15 mouse cellular contexts compared by ENCODE assay signal in the genomic region with DNA sequence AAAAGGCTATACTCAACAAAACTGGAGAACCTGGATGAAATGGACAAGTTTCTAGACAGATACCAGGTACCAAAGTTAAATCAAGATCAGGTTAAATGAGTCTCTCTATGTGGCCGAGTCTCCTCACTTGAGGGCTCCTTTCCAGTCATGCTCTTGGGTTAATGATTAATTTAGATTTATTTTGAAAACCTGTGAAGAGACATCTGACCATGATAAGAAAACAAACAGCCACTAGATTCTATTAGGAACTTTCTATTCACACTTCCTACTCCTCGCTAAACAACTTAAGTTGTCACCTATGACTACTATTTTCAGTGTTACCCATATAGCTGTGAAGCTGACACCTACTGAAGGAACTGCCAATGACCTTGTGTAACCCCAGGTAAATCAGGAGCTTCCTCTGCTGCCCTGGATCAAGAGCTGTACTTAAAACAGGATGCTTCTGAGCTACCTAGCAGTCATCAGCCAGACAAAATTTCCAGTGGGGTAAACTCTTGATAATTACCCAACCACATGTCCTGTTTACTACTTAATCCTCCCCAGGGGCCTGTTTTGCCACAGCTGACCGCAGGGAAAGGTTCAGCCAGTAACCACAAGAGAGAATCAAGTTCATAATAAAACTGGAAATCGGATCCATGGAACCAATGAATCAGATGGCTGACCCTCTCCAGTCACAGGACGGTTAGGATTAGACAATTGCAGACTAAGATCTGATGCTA. TPM values are rescaled to one million over a fixed set of nuclear protein-coding genes. Genes with fewer than 3 reads are reported as not detected.
DNase-seq lines count a peak whose midpoint lies in the region; TF ChIP-seq lines count a peak whose summit lies in the region.
"Had no signal": no experiment of that assay in that cellular context is flagged by ENCODE, and none has a peak within 500 bp of the region (broad histone marks: within the 10 kb centered on the region; RNA-seq: fewer than 3 reads in every experiment).

No protein-coding gene starts in this region.

- intact Hi-C loops in left cerebral cortex, postnatal 10 days (cut with DNase I): no loop called here

- peak; percentile 69 for DNase-seq in gastrocnemius, adult 18-20 months (ENCODE audit: low spot score)
- DNase-seq in gastrocnemius, postnatal 10 days: no peak
- DNase-seq in kidney, adult 9 months: peak; percentile 56
- no peak for DNase-seq in kidney, adult 11 months
- DNase-seq in skeletal muscle tissue, adult 2 months (ENCODE audit: low read depth, low spot score): peak; percentile 84
- no peak for DNase-seq in left cerebral cortex, postnatal 10 days (ENCODE audit: extremely low spot score in 1 of 2, low spot score in 2 of 2)
- DNase-seq: B cell, adult 2 months; cerebellum, adult 8-10 months; heart, postnatal 14 days; thymus, postnatal 36 days had no signal

- no peak overlapping the region for H3ac ChIP-seq in C2C12 (ENCODE audit: control insufficient read depth, insufficient read length, low read depth)

- H3K4me3 ChIP-seq in C2C12 (ENCODE audit: insufficient read depth, poor library complexity, severe bottlenecking): no peak overlapping the region
- H3K4me3 ChIP-seq: forebrain, embryonic 12.5 days; hindbrain, embryonic 12.5 days; limb, embryonic 13.5 days; midbrain, embryonic 13.5 days had no signal

- TF ChIP-seq CTCF in C2C12 (IDR thresholded peaks at IDR 0.05; ENCODE audit: control insufficient read depth, insufficient read depth, insufficient read length): no peak

- H3K36me3 ChIP-seq in C2C12 (ENCODE audit: control insufficient read depth, insufficient read depth): no peaks in the 10 kb centered on the region
- H3K36me3 ChIP-seq: forebrain, embryonic 12.5 days; hindbrain, embryonic 12.5 days; limb, embryonic 13.5 days; midbrain, embryonic 13.5 days had no signal

- H3K79me3 ChIP-seq in C2C12 (ENCODE audit: low read depth): no peaks in the 10 kb centered on the region

- peaks cover 4% of the 10 kb centered on the region for H3K27me3 ChIP-seq in C2C12 (ENCODE audit: control insufficient read depth, insufficient read depth, insufficient read length)
- H3K27me3 ChIP-seq: forebrain, embryonic 12.5 days; hindbrain, embryonic 12.5 days; limb, embryonic 13.5 days; midbrain, embryonic 13.5 days had no signal

- no peaks in the 10 kb centered on the region for H3K79me2 ChIP-seq in C2C12 (ENCODE audit: control insufficient read depth, insufficient read depth)

TF ChIP-seq in C2C12, 6 proteins besides CTCF, POLR2A, EP300 and RAD21:
- no peak for TF ChIP-seq MAX (IDR thresholded peaks at IDR 0.05)
- peak; percentile 26 for TF ChIP-seq FOSL1 (IDR thresholded peaks at IDR 0.05; ENCODE audit: insufficient read depth, low read length, poor library complexity, severe bottlenecking)
- no peak for TF ChIP-seq USF1 (IDR thresholded peaks at IDR 0.05; ENCODE audit: low read depth)
- peak; percentile 21 for TF ChIP-seq CEBPB (IDR thresholded peaks at IDR 0.05; ENCODE audit: low read depth)
- no peak for TF ChIP-seq MYOD1 (IDR thresholded peaks at IDR 0.05; ENCODE audit: control insufficient read depth, insufficient read length, low read depth)
- no peak for TF ChIP-seq MYOG (IDR thresholded peaks at IDR 0.05; ENCODE audit: control insufficient read depth, extremely low read depth, insufficient read length)

RNA-seq across cellular contexts. Expression of a gene that starts 48.5 kb away (rescaled TPM):
- total RNA-seq in gastrocnemius, adult 18-20 months (2021): 100 to 1,000 TPM in 1 of 2 experiments, 10 to 100 TPM in 1; 99.4 to 104 TPM
- 10 to 100 TPM; 40.8 to 41.9 TPM for total RNA-seq in gastrocnemius, postnatal 10 days (2021)
- 0.21 TPM for polyA plus RNA-seq in C2C12 (2012; fragmentation: generic; extraction: Trizol)
- 10 to 100 TPM; 76.6 to 80.9 TPM for total RNA-seq in left cerebral cortex, postnatal 10 days (2021)

Comparison
In these comparisons a context has a peak if more than half of its experiments do, and no peak if none do; other contexts are left out.
1. DNase-seq: peak in gastrocnemius, adult 18-20 months (single experiment), kidney, adult 9 months (single experiment) and skeletal muscle tissue, adult 2 months (single experiment); none in gastrocnemius, postnatal 10 days (single experiment), kidney, adult 11 months (single experiment) and left cerebral cortex, postnatal 10 days (0 of 2).